Mouse (Mus musculus) heart, embryonic 13.5 days (tissue): Measurements from ENCODE around the gene Kif2c. TPM values are rescaled to one million over a fixed set of nuclear protein-coding genes. Genes with fewer than 3 reads are reported as not detected.

Source experiments
- ATAC-seq: fragments of 200-750 bp; cut with Nextera tagmentation; 2 replicates; pipeline ENCODE4 v1.8.0; 2017; ENCODE audit warnings: moderate TSS enrichment; ENCODE audit not compliant: insufficient number of reproducible peaks, low FRiP score, low TSS enrichment; ENCODE audit errors: extremely low read depth
- H3K27ac ChIP-seq: fragments of 300-500 bp; sonication (generic); replicated peaks from 2 replicates; pipeline ENCODE4 v1.5.1; 2015; ENCODE audit warnings: moderate library complexity, mild to moderate bottlenecking, inconsistent platforms
- H3K27me3 ChIP-seq: fragments of 300-500 bp; sonication (generic); replicated peaks from 2 replicates; pipeline ENCODE4 v1.6.1; 2015; ENCODE audit warnings: mild to moderate bottlenecking, inconsistent platforms
- H3K36me3 ChIP-seq: fragments of 300-500 bp; sonication (generic); 2 replicates; pipeline ENCODE4 v1.6.1; 2015; ENCODE audit warnings: mild to moderate bottlenecking, inconsistent platforms
- H3K4me1 ChIP-seq: fragments of 300-500 bp; sonication (generic); 2 replicates; pipeline ENCODE4 v1.6.1; 2015; ENCODE audit warnings: inconsistent platforms
- H3K4me2 ChIP-seq: fragments of 300-500 bp; sonication (generic); 2 replicates; pipeline ENCODE4 v1.6.1; 2015; ENCODE audit warnings: inconsistent platforms, mild to moderate bottlenecking, moderate library complexity
- H3K4me3 ChIP-seq: fragments of 300-500 bp; sonication (generic); 2 replicates; pipeline ENCODE4 v1.5.1; 2015; ENCODE audit warnings: moderate library complexity, mild to moderate bottlenecking, inconsistent platforms
- H3K9ac ChIP-seq: fragments of 300-500 bp; sonication (generic); 2 replicates; pipeline ENCODE4 v1.6.1; 2015; ENCODE audit warnings: inconsistent platforms, mild to moderate bottlenecking, moderate library complexity
- H3K9me3 ChIP-seq: fragments of 300-500 bp; sonication (generic); 2 replicates; pipeline ENCODE4 v1.6.1; 2016; ENCODE audit warnings: inconsistent platforms
- WGBS: fragments of 180-500 bp; shearing (Covaris S2); methylation state at CpG from one replicate; pipeline ENCODE4 v1.1.7; 2015; ENCODE audit warnings: mixed read lengths; 5-methylcytosine and 5-hydroxymethylcytosine counted together
- polyA plus RNA-seq: library from polyadenylated mRNA; unstranded; fragments of >200 nt; fragmentation: Nextera tagmentation; extraction: Ambion mirVana; gene quantifications from 2 replicates; pipeline ENCODE4 v1.2.1, GENCODE M21; 2015

Kif2c gene
- polyA plus RNA-seq, 1 experiment from 2014 or later = 44.2 TPM

- Histone ChIP-seq H3K36me3 (peaks cover 12% of the 10 kb centered on the region), H3K9me3 (no peaks in the 10 kb centered on the region), H3K27me3 (peaks cover 30% of the 10 kb centered on the region), H3K4me2 (peak overlapping the region; percentile 100), H3K4me1 (peaks cover 15% of the 10 kb centered on the region), H3K27ac (no peak overlapping the region), H3K4me3 (peak overlapping the region; percentile 90), H3K9ac (peak overlapping the region; percentile 93)
- WGBS = under 1% methylated on average over 41 of the region's 42 CpGs
- ATAC-seq = 0 out of 2 replicates have a peak, but pooled peaks have one; percentile 10
These were observed 49.1 kb downstream of the Kif2c start for GRCm38 (mm10) chr4:117133366-117133796.

GRCm38 (mm10) chr4:117132794-117133143 is 49.7 kb downstream of the Kif2c start:
- Histone ChIP-seq H3K4me2 (peak overlapping the region; percentile 100), H3K27me3 (peaks cover 30% of the 10 kb centered on the region), H3K4me3 (peak overlapping the region; percentile 90), H3K9me3 (no peaks in the 10 kb centered on the region), H3K9ac (peak overlapping the region; percentile 93), H3K27ac (no peak overlapping the region), H3K36me3 (peaks cover 17% of the 10 kb centered on the region), H3K4me1 (peaks cover 15% of the 10 kb centered on the region)
- ATAC-seq = no peak
- 17% methylated on average over 11 of the region's 11 CpGs for WGBS

- H3K4me3 ChIP-seq = peak overlapping the region; percentile 90
These were observed 50.3 kb downstream of the Kif2c start for GRCm38 (mm10) chr4:117131890-117132793.

GRCm38 (mm10) chr4:117131198-117131597 is 51.2 kb downstream of the Kif2c start:
- H3K27ac ChIP-seq = no peak overlapping the region
- H3K9ac ChIP-seq = no peak overlapping the region
- H3K4me2 ChIP-seq = no peak overlapping the region
- peaks cover 30% of the 10 kb centered on the region for H3K27me3 ChIP-seq
- no peak for ATAC-seq
- H3K4me1 ChIP-seq = peaks cover 19% of the 10 kb centered on the region
- no peaks in the 10 kb centered on the region for H3K9me3 ChIP-seq
- H3K36me3 ChIP-seq = peaks cover 17% of the 10 kb centered on the region
- no peak overlapping the region for H3K4me3 ChIP-seq
- 76% methylated on average over 6 of the region's 6 CpGs for WGBS

More at GRCm38 (mm10) chr4:117131890-117132793, 50.3 kb downstream of the Kif2c start:
- WGBS = 41% methylated on average over 7 of the region's 7 CpGs
- Histone ChIP-seq H3K9ac (peak overlapping the region; percentile 93), H3K27ac (no peak overlapping the region), H3K4me1 (peaks cover 15% of the 10 kb centered on the region), H3K9me3 (no peaks in the 10 kb centered on the region), H3K4me2 (peak overlapping the region; percentile 100), H3K36me3 (peaks cover 17% of the 10 kb centered on the region), H3K27me3 (peaks cover 30% of the 10 kb centered on the region)
- no peak for ATAC-seq

GRCm38 (mm10) chr4:117130790-117131189 is 51.6 kb downstream of the Kif2c start:
- H3K9ac ChIP-seq = no peak overlapping the region
- H3K4me2 ChIP-seq = no peak overlapping the region
- H3K4me1 ChIP-seq = peaks cover 22% of the 10 kb centered on the region
- no peak overlapping the region for H3K4me3 ChIP-seq
- H3K36me3 ChIP-seq = peaks cover 17% of the 10 kb centered on the region
- no peaks in the 10 kb centered on the region for H3K9me3 ChIP-seq
- H3K27ac ChIP-seq = no peak overlapping the region
- no peak for ATAC-seq
- peaks cover 30% of the 10 kb centered on the region for H3K27me3 ChIP-seq
- 71% methylated on average over 6 of the region's 6 CpGs for WGBS

GRCm38 (mm10) chr4:117127991-117128686 is 54.3 kb downstream of the Kif2c start:
- no peak for ATAC-seq
- H3K9me3 ChIP-seq = no peaks in the 10 kb centered on the region

GRCm38 (mm10) chr4:117126675-117127290 is 55.7 kb downstream of the Kif2c start, which contains the start of gene Tctex1d4:
Tctex1d4 (plus strand) TSS chr4:117126794.
- 73% methylated on average over 9 of the region's 9 CpGs for WGBS

More at GRCm38 (mm10) chr4:117127991-117128686, 54.3 kb downstream of the Kif2c start:
- Histone ChIP-seq H3K27me3 (peaks cover 26% of the 10 kb centered on the region), H3K4me3 (no peak overlapping the region), H3K9ac (no peak overlapping the region), H3K4me2 (no peak overlapping the region), H3K27ac (no peak overlapping the region), H3K4me1 (peaks cover 29% of the 10 kb centered on the region), H3K36me3 (peaks cover 17% of the 10 kb centered on the region)
- WGBS = 79% methylated on average over 33 of the region's 33 CpGs

GRCm38 (mm10) chr4:117125910-117126674 is 56.3 kb downstream of the Kif2c start:
- Histone ChIP-seq H3K36me3 (peaks cover 17% of the 10 kb centered on the region), H3K4me3 (no peak overlapping the region), H3K27ac (peak overlapping the region; percentile 91), H3K9me3 (no peaks in the 10 kb centered on the region), H3K4me1 (peaks cover 28% of the 10 kb centered on the region), H3K27me3 (peaks cover 6% of the 10 kb centered on the region; the same call in 1 of the 2 replicates), H3K9ac (peak overlapping the region; percentile 21; the same call in 1 of the 2 replicates), H3K4me2 (0 out of 2 replicates have a peak overlapping the region, but pooled peaks have one; percentile 20)
- no peak; the same call in 1 of the 2 replicates for ATAC-seq
- 43% methylated on average over 15 of the region's 15 CpGs for WGBS

More at GRCm38 (mm10) chr4:117126675-117127290, 55.7 kb downstream of the Kif2c start, which contains the start of gene Tctex1d4:
- H3K36me3 ChIP-seq = peaks cover 17% of the 10 kb centered on the region
- no peaks in the 10 kb centered on the region for H3K9me3 ChIP-seq
- no peak for ATAC-seq
- peak within 1 kb of the TSS; percentile 91 for H3K27ac ChIP-seq
- H3K27me3 ChIP-seq = peaks cover 13% of the 10 kb centered on the region
- peak within 1 kb of the TSS; percentile 21; the same call in 1 of the 2 replicates for H3K9ac ChIP-seq
- H3K4me1 ChIP-seq = peaks cover 24% of the 10 kb centered on the region
- H3K4me3 ChIP-seq = no peak within 1 kb of the TSS
- H3K4me2 ChIP-seq = 0 out of 2 replicates have a peak within 1 kb of the TSS, but pooled peaks have one; percentile 20

- peaks cover 3% of the 10 kb centered on the region; the same call in 1 of the 2 replicates for H3K27me3 ChIP-seq
- H3K9ac ChIP-seq = peak within 1 kb of the TSS; percentile 68
- H3K4me2 ChIP-seq = peak within 1 kb of the TSS; percentile 20
- H3K27ac ChIP-seq = peak within 1 kb of the TSS; percentile 91
- H3K9me3 ChIP-seq = no peaks in the 10 kb centered on the region
- peaks cover 17% of the 10 kb centered on the region for H3K36me3 ChIP-seq
- WGBS = 41% methylated on average over 8 of the region's 8 CpGs
- no peak within 1 kb of the TSS for H3K4me3 ChIP-seq
- ATAC-seq = no peak; the same call in 1 of the 2 replicates
- H3K4me1 ChIP-seq = peaks cover 28% of the 10 kb centered on the region
These were observed 57.0 kb downstream of the Kif2c start, which contains the start of gene Btbd19 for GRCm38 (mm10) chr4:117125348-117125909. Btbd19 (minus strand) TSS chr4:117125725.
